Mouse (Mus musculus) CH12.LX (cell line): Measurements from ENCODE around the gene Hip1r. TPM values are rescaled to one million over a fixed set of nuclear protein-coding genes. Genes with fewer than 3 reads are reported as not detected.
A peak's percentile ranks its signal among the peaks of the same experiment; 100 is the strongest.

Source experiments
- DNase-seq: peaks from one replicate; pipeline ENCODE4 v3.0.0-alpha.2; 2013; ENCODE audit errors: extremely low read depth
- H3K27ac ChIP-seq: 2 replicates; pipeline ENCODE4 v1.5.1; 2012; ENCODE audit warnings: low read depth, mild to moderate bottlenecking, control low read depth, moderate library complexity; ENCODE audit not compliant: insufficient read depth
- H3K27me3 ChIP-seq: replicated peaks from 2 replicates; pipeline ENCODE3; 2012; ENCODE audit warnings: inconsistent platforms
- H3K36me3 ChIP-seq, 2 experiments: replicated peaks in 1 of 2; 2 replicates each; pipeline versions ENCODE3 to v1.6.1; 2012; ENCODE audit warnings: inconsistent platforms in 1 of 2, low read length in 1 of 2, mild to moderate bottlenecking in 1 of 2, mixed read lengths in 1 of 2, moderate library complexity in 1 of 2; ENCODE audit not compliant: control insufficient read depth in 1 of 2, insufficient read depth in 1 of 2
- H3K4me1 ChIP-seq, 2 experiments: 2 replicates each; pipeline ENCODE4 v1.6.1; 2012; ENCODE audit warnings: inconsistent platforms in 1 of 2, moderate library complexity in 1 of 2; ENCODE audit not compliant: insufficient read depth in 2 of 2, control insufficient read depth in 1 of 2
- H3K4me2 ChIP-seq: 2 replicates; pipeline ENCODE4 v1.6.1; 2012; ENCODE audit warnings: low read depth, mild to moderate bottlenecking, control low read depth; ENCODE audit not compliant: poor library complexity, insufficient read depth, severe bottlenecking
- H3K4me3 ChIP-seq, 3 experiments: fragments of 150-350 bp in 1 of 3; sonication (generic) in 1 of 3; replicated peaks in 1 of 3; 2 replicates each; pipeline versions ENCODE3 to v1.5.1; 2011 to 2012; ENCODE audit warnings: low read depth in 2 of 3, low read length in 2 of 3, mild to moderate bottlenecking in 2 of 3, moderate library complexity in 2 of 3, control low read depth in 1 of 3, improper control_type of control experiment in 1 of 3, inconsistent platforms in 1 of 3, mixed read lengths in 1 of 3; ENCODE audit not compliant: poor library complexity in 1 of 3
- H3K79me2 ChIP-seq: replicated peaks from 2 replicates; pipeline ENCODE4 v1.6.1; 2012; ENCODE audit warnings: mild to moderate bottlenecking, moderate library complexity; ENCODE audit not compliant: control insufficient read depth, poor library complexity, insufficient read depth, severe bottlenecking; ENCODE audit errors: extremely low read depth
- H3K9ac ChIP-seq: 2 replicates; pipeline ENCODE4 v1.6.1; 2012; ENCODE audit warnings: low read depth, mild to moderate bottlenecking, control low read depth, moderate library complexity; ENCODE audit not compliant: insufficient read depth
- H3K9me3 ChIP-seq: replicated peaks from 2 replicates; pipeline ENCODE3; 2012; ENCODE audit warnings: low read length, inconsistent platforms, mixed read lengths
- BHLHE40 ChIP-seq: IDR thresholded peaks from 2 replicates; pipeline ENCODE4 v1.6.1; 2011; ENCODE audit warnings: mild to moderate bottlenecking, low read depth, low read length, improper control_type of control experiment
- CHD1 ChIP-seq: IDR thresholded peaks from 2 replicates; pipeline ENCODE4 v1.6.1; 2012; ENCODE audit warnings: low read depth, low read length, improper control_type of control experiment, inconsistent platforms
- CHD2 ChIP-seq: IDR thresholded peaks from 2 replicates; pipeline ENCODE4 v1.6.1; 2011; ENCODE audit warnings: low read length, improper control_type of control experiment
- CTCF ChIP-seq, 2 experiments: IDR thresholded peaks in 1 of 2; conservative IDR thresholded peaks in 1 of 2; 2 replicates each; pipeline ENCODE4 v1.5.1; 2011 to 2012; ENCODE audit warnings: low read depth in 2 of 2, low read length in 2 of 2, improper control_type of control experiment in 1 of 2, inconsistent platforms in 1 of 2, mild to moderate bottlenecking in 1 of 2, moderate library complexity in 1 of 2
- ELF1 ChIP-seq: IDR thresholded peaks from 2 replicates; pipeline ENCODE4 v1.6.1; 2014; ENCODE audit warnings: low read depth, mild to moderate bottlenecking, inconsistent platforms, low read length, improper control_type of control experiment
- EP300 ChIP-seq: IDR thresholded peaks from 2 replicates; pipeline ENCODE4 v1.6.1; 2011; ENCODE audit warnings: low read length, improper control_type of control experiment
- ETS1 ChIP-seq: conservative IDR thresholded peaks from 2 replicates; pipeline ENCODE4 v1.6.1; 2012; ENCODE audit warnings: low read depth, mild to moderate bottlenecking, inconsistent platforms, low read length, improper control_type of control experiment, moderate library complexity
- GABPA ChIP-seq: IDR thresholded peaks from 2 replicates; pipeline ENCODE4 v1.6.1; 2012; ENCODE audit warnings: low read depth, low read length, improper control_type of control experiment, inconsistent platforms; ENCODE audit not compliant: insufficient replicate concordance
- HCFC1 ChIP-seq: IDR thresholded peaks from 2 replicates; pipeline ENCODE4 v1.6.1; 2012; ENCODE audit warnings: low read depth, mild to moderate bottlenecking, inconsistent platforms, low read length, improper control_type of control experiment
- JUN ChIP-seq: IDR thresholded peaks from 2 replicates; pipeline ENCODE4 v1.6.1; 2011; ENCODE audit warnings: low read depth, mild to moderate bottlenecking, low read length, improper control_type of control experiment, moderate library complexity; ENCODE audit not compliant: insufficient read depth
- JUND ChIP-seq: conservative IDR thresholded peaks from 2 replicates; pipeline ENCODE4 v1.6.1; 2011; ENCODE audit warnings: low read depth, low read length, improper control_type of control experiment
- KAT2A ChIP-seq: IDR thresholded peaks from 2 replicates; pipeline ENCODE4 v1.6.1; 2012; ENCODE audit warnings: low read length, improper control_type of control experiment, inconsistent platforms; ENCODE audit not compliant: insufficient replicate concordance
- MEF2A ChIP-seq: IDR thresholded peaks from 2 replicates; pipeline ENCODE4 v1.6.1; 2014; ENCODE audit warnings: low read depth, mild to moderate bottlenecking, inconsistent platforms, low read length, improper control_type of control experiment, borderline replicate concordance
- MXI1 ChIP-seq: IDR thresholded peaks from 2 replicates; pipeline ENCODE4 v1.6.1; 2011; ENCODE audit warnings: mild to moderate bottlenecking, low read depth, low read length, improper control_type of control experiment
- NELFE ChIP-seq: IDR thresholded peaks from 2 replicates; pipeline ENCODE4 v1.6.1; 2011; ENCODE audit warnings: low read depth, low read length, improper control_type of control experiment
- POLR2A ChIP-seq: IDR thresholded peaks from 2 replicates; pipeline ENCODE4 v1.6.1; 2011; ENCODE audit warnings: low read depth, mild to moderate bottlenecking, improper control_type of control experiment, low read length
- RAD21 ChIP-seq: IDR thresholded peaks from 2 replicates; pipeline ENCODE4 v1.6.1; 2011; ENCODE audit warnings: low read depth, mild to moderate bottlenecking, low read length, improper control_type of control experiment, moderate library complexity
- RCOR1 ChIP-seq: conservative IDR thresholded peaks from 2 replicates; pipeline ENCODE4 v1.6.1; 2012; ENCODE audit warnings: low read depth, mild to moderate bottlenecking, inconsistent platforms, low read length, improper control_type of control experiment
- SMC3 ChIP-seq: IDR thresholded peaks from 2 replicates; pipeline ENCODE4 v1.6.1; 2011; ENCODE audit warnings: low read depth, low read length, improper control_type of control experiment
- TCF12 ChIP-seq: IDR thresholded peaks from 2 replicates; pipeline ENCODE4 v1.6.1; 2014; ENCODE audit warnings: low read depth, mild to moderate bottlenecking, inconsistent platforms, low read length, improper control_type of control experiment
- ZKSCAN1 ChIP-seq: IDR thresholded peaks from 2 replicates; pipeline ENCODE4 v1.6.1; 2012; ENCODE audit warnings: low read depth, inconsistent platforms, low read length, improper control_type of control experiment, borderline replicate concordance
- ZMIZ1 ChIP-seq: IDR thresholded peaks from 2 replicates; pipeline ENCODE4 v1.6.1; 2012; ENCODE audit warnings: low read depth, mild to moderate bottlenecking, inconsistent platforms, low read length, improper control_type of control experiment
- dilution Hi-C: fragments of 300-500 bp; cut with MboI; formaldehyde crosslinking; loops from 2 replicates; pipeline ENCODE4 v1.14.3; 2020; ENCODE audit warnings: low sequenced_read_pairs; ENCODE audit not compliant: extremely low pct_unique_long_range_greater_than_20kb, extremely low pct_ligation_motif_present
- in situ Hi-C: fragments of 300-500 bp; cut with MboI; formaldehyde crosslinking; loops from 3 replicates; pipeline ENCODE4 v1.14.3; 2019; ENCODE audit warnings: low sequenced_read_pairs, low pct_ligation_motif_present, low pct_unique_long_range_greater_than_20kb, mixed read lengths
- polyA plus RNA-seq: library from polyadenylated mRNA; unstranded; fragments of >175 nt; gene quantifications from 2 replicates; pipeline ENCODE4 v1.2.1, GENCODE M21; 2012; ENCODE audit warnings: low read depth; ENCODE audit not compliant: insufficient read length
- total RNA-seq, 2 experiments: library from RNA; depleted of rRNA; stranded (reverse); fragments of 300-350 nt in 1 of 2; fragments of >200 nt in 1 of 2; gene quantifications; 2 replicates each; pipeline ENCODE4 v1.2.3; 2012 to 2014

Hip1r gene
- total and polyA plus RNA-seq, 3 experiments, result 26.1 to 49.8 (median 44.7) TPM

GRCm38 (mm10) chr5:123995388-123995787, 22.0 kb downstream of the Hip1r start:
- TF ChIP-seq ELF1 (no peak), CHD2 (no peak), BHLHE40 (no peak), MEF2A (no peak), KAT2A (no peak), EP300 (no peak), RAD21 (no peak), ETS1 (no peak), RCOR1 (no peak), JUND (no peak)
- H3K9ac ChIP-seq, result no peak overlapping the region
- H3K4me3 ChIP-seq, result no peak overlapping the region
- no peak overlapping the region for H3K4me2 ChIP-seq
- peaks cover 10 to 17% of the 10 kb centered on the region in 2 experiments for H3K4me1 ChIP-seq
- in situ Hi-C loops, result loop anchor here (10.0 kb wide), 1 partner anchor 181 kb away; no protein-coding TSS in a partner anchor
- no peaks in the 10 kb centered on the region for H3K27me3 ChIP-seq
- H3K27ac ChIP-seq, result no peak overlapping the region
- dilution Hi-C loops, result no loop called here
- H3K9me3 ChIP-seq, result no peaks in the 10 kb centered on the region
- no peaks in the 10 kb centered on the region for H3K79me2 ChIP-seq
- H3K36me3 ChIP-seq, result peaks cover 81 to 94% of the 10 kb centered on the region in 2 experiments
- no peak for DNase-seq

- H3K27ac ChIP-seq, result no peak overlapping the region
- H3K9me3 ChIP-seq, result no peaks in the 10 kb centered on the region
- no peak overlapping the region for H3K9ac ChIP-seq
- in situ Hi-C loops, result loop anchor here (10.0 kb wide), 1 partner anchor 181 kb away; no protein-coding TSS in a partner anchor
- no peaks in the 10 kb centered on the region for H3K27me3 ChIP-seq
- no peak for DNase-seq
- dilution Hi-C loops, result no loop called here
- H3K79me2 ChIP-seq, result no peaks in the 10 kb centered on the region
- peak in 1 of 2 experiments; percentile 24; a peak in 2 of 4 replicates for TF ChIP-seq CTCF (conservative IDR thresholded peaks at IDR 0.05 in 1 of 2, IDR thresholded peaks at IDR 0.05 in 1 of 2; ENCODE audit: low read depth in 2 of 2, low read length in 2 of 2)
- no peak for TF ChIP-seq JUN
- peak; percentile 30; the same call in 1 of the 2 replicates for TF ChIP-seq SMC3
- peaks cover 13 to 21% of the 10 kb centered on the region in 2 experiments for H3K4me1 ChIP-seq
- H3K4me3 ChIP-seq, result no peak overlapping the region
- H3K4me2 ChIP-seq, result no peak overlapping the region
- peaks cover 81 to 94% of the 10 kb centered on the region in 2 experiments for H3K36me3 ChIP-seq
These were observed 22.8 kb downstream of the Hip1r start for GRCm38 (mm10) chr5:123996194-123996593.

GRCm38 (mm10) chr5:123996695-123997094, 23.3 kb downstream of the Hip1r start:
- TF ChIP-seq RAD21 (no peak), RCOR1 (no peak), TCF12 (no peak), HCFC1 (no peak), POLR2A (no peak), MXI1 (no peak), NELFE (no peak), ZKSCAN1 (no peak), ZMIZ1 (no peak), GABPA (no peak), SMC3 (no peak), CTCF (conservative IDR thresholded peaks at IDR 0.05 in 1 of 2, IDR thresholded peaks at IDR 0.05 in 1 of 2; ENCODE audit: low read depth in 2 of 2, low read length in 2 of 2) (no peak), CHD1 (no peak)
- DNase-seq, result no peak
- no peaks in the 10 kb centered on the region for H3K79me2 ChIP-seq
- dilution Hi-C loops (no loop called here), in situ Hi-C loops (loop anchor here (10.0 kb wide), 1 partner anchor 182 kb away; no protein-coding TSS in a partner anchor)
- H3K4me3 ChIP-seq, result no peak overlapping the region
- H3K27ac ChIP-seq, result no peak overlapping the region
- peaks cover 14 to 23% of the 10 kb centered on the region in 2 experiments for H3K4me1 ChIP-seq
- no peak overlapping the region for H3K9ac ChIP-seq
- H3K27me3 ChIP-seq, result no peaks in the 10 kb centered on the region
- no peaks in the 10 kb centered on the region for H3K9me3 ChIP-seq
- peaks cover 81 to 94% of the 10 kb centered on the region in 2 experiments for H3K36me3 ChIP-seq
- no peak overlapping the region for H3K4me2 ChIP-seq
